Mouse (Mus musculus): ENCODE results near the gene Gm8926. TPM values are rescaled to one million over a fixed set of nuclear protein-coding genes. Genes with fewer than 3 reads are reported as not detected.
"Not testable (repeated sequence)": the region's sequence is repeated elsewhere in the genome, so short reads cannot be mapped to it uniquely, and the experiment has no call there.

The Gm8926 gene
- total RNA-seq (2021): not detected
- long read RNA-seq, experiment 1: 0 reads
- long read RNA-seq, experiment 2: 0 reads

- DNase-seq (ENCODE audit: low spot score in 2 of 2): not testable (repeated sequence)
Measured at GRCm38 (mm10) chr5:11770248-11770647, at the start of gene Gm8926. Gene Gm8926, plus strand, starts transcription at chr5:11770548.

Other genes starting within 250 kb of the Gm8926 start
- gene Gm6460, start 175.6 kb upstream of the Gm8926 start, total RNA-seq (2021): not detected
- not detected for gene Gm8922, start 88.6 kb upstream of the Gm8926 start, total RNA-seq (2021)
- gene Gm6465, start 75.0 kb downstream of the Gm8926 start, total RNA-seq (2021): not detected
- not detected for gene 4933402N22Rik, start 147.5 kb downstream of the Gm8926 start, total RNA-seq (2021)

Data from left cerebral cortex, adult 18-20 months (tissue).